Mouse (Mus musculus) neural tube, embryonic 11.5 days (tissue): ENCODE data around the gene Hist1h3d. TPM values are rescaled to one million over a fixed set of nuclear protein-coding genes. Genes with fewer than 3 reads are reported as not detected.
"Not testable (repeated sequence)": the region's sequence is repeated elsewhere in the genome, so short reads cannot be mapped to it uniquely, and the experiment has no call there.

Experiments
- ATAC-seq: fragments of 200-750 bp; cut with Nextera tagmentation; 2 replicates; pipeline ENCODE4 v1.8.0; 2017; ENCODE audit warnings: moderate number of reproducible peaks, mild to moderate bottlenecking, moderate TSS enrichment, moderate library complexity; ENCODE audit not compliant: insufficient read depth, low FRiP score, low TSS enrichment
- DNase-seq: peaks from one replicate; pipeline ENCODE4 v3.0.0-alpha.2; 2015; ENCODE audit warnings: low spot score
- H3K27ac ChIP-seq: fragments of 300-500 bp; sonication (generic); 2 replicates; pipeline ENCODE4 v1.5.1; 2014; ENCODE audit warnings: low read depth, mild to moderate bottlenecking, low read length
- H3K27me3 ChIP-seq: fragments of 300-500 bp; sonication (generic); 2 replicates; pipeline ENCODE4 v1.6.1; 2014; ENCODE audit warnings: mild to moderate bottlenecking, low read length, mixed read lengths; ENCODE audit not compliant: control insufficient read depth, insufficient read depth
- H3K36me3 ChIP-seq: fragments of 300-500 bp; sonication (generic); 2 replicates; pipeline ENCODE4 v1.6.1; 2014; ENCODE audit warnings: mild to moderate bottlenecking, low read length, moderate library complexity, mixed read lengths; ENCODE audit not compliant: control insufficient read depth, insufficient read depth
- H3K4me1 ChIP-seq: fragments of 300-500 bp; sonication (generic); 2 replicates; pipeline ENCODE4 v1.6.1; 2014; ENCODE audit warnings: low read length, mixed read lengths; ENCODE audit not compliant: control insufficient read depth, insufficient read depth
- H3K4me2 ChIP-seq: fragments of 300-500 bp; sonication (generic); 2 replicates; pipeline ENCODE4 v1.6.1; 2014; ENCODE audit warnings: low read depth, mild to moderate bottlenecking, moderate library complexity
- H3K4me3 ChIP-seq: fragments of 300-500 bp; sonication (generic); 2 replicates; pipeline ENCODE4 v1.5.1; 2014; ENCODE audit warnings: low read depth, low read length
- H3K9ac ChIP-seq: fragments of 300-500 bp; sonication (generic); 2 replicates; pipeline ENCODE4 v1.6.1; 2014; ENCODE audit warnings: mild to moderate bottlenecking, low read length
- H3K9me3 ChIP-seq: fragments of 300-500 bp; sonication (generic); 2 replicates; pipeline ENCODE4 v1.6.1; 2016; ENCODE audit warnings: low read length; ENCODE audit not compliant: control insufficient read depth
- WGBS: fragments of 180-500 bp; shearing (Covaris S2); extraction: QIAGEN DNeasy Blood & Tissue Kit; methylation state at CpG from one replicate; pipeline ENCODE4 v1.1.7; 2014; 5-methylcytosine and 5-hydroxymethylcytosine counted together
- polyA plus RNA-seq: library from polyadenylated mRNA; unstranded; fragments of >200 nt; fragmentation: Nextera tagmentation; extraction: Ambion mirVana; gene quantifications from 2 replicates; pipeline ENCODE4 v1.2.1, GENCODE M21; 2014

Hist1h3d gene
- polyA plus RNA-seq, 1 experiment from 2014 or later, result 10.4 TPM

DNA sequence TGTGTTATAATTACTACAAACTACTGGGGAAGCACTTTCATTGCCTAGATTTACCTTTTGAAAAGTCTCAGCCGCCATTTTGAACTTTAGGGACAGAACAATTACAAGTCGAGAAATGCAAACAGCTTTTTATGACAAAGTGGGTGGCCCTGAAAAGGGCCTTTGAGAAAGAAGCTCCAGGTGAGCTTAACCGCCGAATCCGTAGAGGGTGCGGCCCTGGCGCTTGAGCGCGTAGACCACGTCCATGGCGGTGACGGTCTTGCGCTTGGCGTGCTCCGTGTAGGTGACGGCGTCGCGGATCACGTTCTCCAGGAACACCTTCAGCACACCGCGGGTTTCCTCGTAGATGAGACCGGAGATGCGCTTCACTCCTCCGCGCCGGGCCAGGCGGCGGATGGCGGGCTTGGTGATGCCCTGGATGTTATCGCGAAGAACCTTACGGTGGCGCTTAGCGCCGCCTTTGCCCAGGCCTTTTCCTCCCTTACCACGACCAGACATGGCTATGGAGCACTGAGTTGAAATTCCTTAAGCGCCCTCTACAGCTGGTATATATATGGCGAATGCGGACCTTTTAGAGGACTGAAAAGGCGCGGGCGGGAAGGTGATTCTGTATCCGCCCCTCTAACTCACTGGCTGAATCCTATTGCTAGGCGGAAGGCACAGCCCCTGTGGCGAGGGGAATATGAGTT is 24.3 kb upstream of the Hist1h3d start, which contains the start of gene Hist1h4f:
TSS of gene Hist1h4f (minus strand) at position 503 of the 689 bp plus-strand sequence.
- under 1% methylated on average over 47 of the region's 47 CpGs for WGBS
- peak within 1 kb of the TSS; percentile 63 for H3K9ac ChIP-seq
- ATAC-seq (peak; percentile 77), DNase-seq (peak; percentile 91)
- H3K36me3 ChIP-seq, H3K4me1 ChIP-seq, H3K27me3 ChIP-seq, H3K9me3 ChIP-seq: not testable (repeated sequence)
- peak within 1 kb of the TSS; percentile 57 for H3K4me2 ChIP-seq
- H3K4me3 ChIP-seq, result peak within 1 kb of the TSS; percentile 40
- peak within 1 kb of the TSS; percentile 85 for H3K27ac ChIP-seq

DNA sequence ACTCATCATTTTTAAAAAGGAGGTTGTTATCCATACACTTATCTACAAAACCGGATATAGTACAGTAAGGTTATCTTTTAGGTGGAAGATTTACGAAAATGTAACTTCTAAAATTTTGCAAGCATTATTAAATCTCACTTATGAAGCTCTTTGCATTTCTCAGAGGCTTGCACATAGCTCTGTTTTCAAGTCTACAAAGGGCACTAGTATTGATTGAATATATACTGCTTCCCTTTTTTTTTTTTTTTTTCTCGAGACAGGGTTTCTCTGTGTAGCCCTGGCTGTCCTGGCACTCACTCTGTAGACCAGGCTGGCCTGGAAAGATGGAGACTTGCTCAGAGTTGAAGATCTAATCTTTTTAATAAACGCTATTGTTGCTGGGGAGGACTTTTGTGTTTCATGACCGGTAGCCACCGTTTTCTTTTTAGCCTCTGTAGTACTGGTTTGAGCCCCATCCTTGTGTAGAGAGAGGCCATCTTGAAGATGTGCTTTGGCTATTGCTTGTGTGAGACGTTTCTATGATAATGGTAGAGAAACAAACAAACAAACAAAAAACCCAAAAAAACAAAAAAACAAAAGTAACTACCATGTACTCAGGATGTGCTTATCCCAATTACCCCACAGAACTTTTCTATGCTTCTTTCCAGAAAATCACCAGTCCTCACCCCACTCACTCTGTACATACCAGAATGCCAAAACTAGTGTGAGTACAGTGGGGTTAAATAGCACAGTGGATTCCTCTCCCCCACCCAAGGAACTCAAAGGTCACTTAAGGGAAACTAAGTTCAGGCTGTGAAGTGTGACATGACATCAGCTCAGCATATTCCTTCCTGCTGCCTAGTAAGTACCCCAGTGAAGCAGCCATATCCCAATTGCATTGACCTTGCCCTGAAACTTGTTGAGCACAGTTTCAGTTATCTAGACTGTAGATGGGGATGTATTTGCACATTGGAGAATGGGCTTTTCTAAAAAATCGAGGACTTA is 23.3 kb upstream of the Hist1h3d start:
- Histone ChIP-seq H3K27me3 (no peaks in the 10 kb centered on the region), H3K9me3 (no peaks in the 10 kb centered on the region), H3K27ac (peak overlapping the region; percentile 85), H3K4me3 (peak overlapping the region; percentile 40), H3K9ac (peak overlapping the region; percentile 63), H3K4me2 (peak overlapping the region; percentile 57), H3K4me1 (peaks cover 3% of the 10 kb centered on the region; the same call in 1 of the 2 replicates), H3K36me3 (no peaks in the 10 kb centered on the region)
- WGBS, result 56% methylated on average over 8 of the region's 8 CpGs
- ATAC-seq, result no peak
- DNase-seq, result no peak

DNA sequence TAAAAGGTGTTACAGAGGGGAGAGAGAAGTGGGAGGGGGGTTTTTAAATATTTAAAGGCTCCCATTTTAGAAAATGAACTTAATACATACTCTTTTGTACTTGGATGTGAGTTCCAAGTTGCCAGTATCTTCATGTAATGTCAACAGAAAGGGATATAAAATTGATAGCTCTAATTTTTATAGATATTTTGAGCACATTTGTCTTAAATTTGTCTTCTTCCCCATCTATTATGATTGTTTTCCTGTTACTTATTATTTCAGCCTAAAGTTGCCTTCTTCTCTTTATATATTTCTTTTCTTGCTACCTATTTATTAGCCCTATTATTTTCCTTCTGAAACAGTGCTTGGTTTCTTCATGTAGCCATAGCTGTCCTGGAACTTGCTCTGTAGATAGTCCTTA is 22.6 kb upstream of the Hist1h3d start, which contains the start of gene Hist1h1d:
TSS of gene Hist1h1d (plus strand) at position 301 of the 400 bp plus-strand sequence.
- Histone ChIP-seq H3K9me3 (no peaks in the 10 kb centered on the region), H3K4me1 (peaks cover 3% of the 10 kb centered on the region; the same call in 1 of the 2 replicates), H3K4me2 (peak within 1 kb of the TSS; percentile 57; the same call in 1 of the 2 replicates), H3K36me3 (no peaks in the 10 kb centered on the region), H3K4me3 (no peak within 1 kb of the TSS), H3K27me3 (no peaks in the 10 kb centered on the region), H3K27ac (peak within 1 kb of the TSS; percentile 85), H3K9ac (no peak within 1 kb of the TSS; the same call in none of the 2 replicates)
- ATAC-seq (no peak), DNase-seq (no peak)

DNA sequence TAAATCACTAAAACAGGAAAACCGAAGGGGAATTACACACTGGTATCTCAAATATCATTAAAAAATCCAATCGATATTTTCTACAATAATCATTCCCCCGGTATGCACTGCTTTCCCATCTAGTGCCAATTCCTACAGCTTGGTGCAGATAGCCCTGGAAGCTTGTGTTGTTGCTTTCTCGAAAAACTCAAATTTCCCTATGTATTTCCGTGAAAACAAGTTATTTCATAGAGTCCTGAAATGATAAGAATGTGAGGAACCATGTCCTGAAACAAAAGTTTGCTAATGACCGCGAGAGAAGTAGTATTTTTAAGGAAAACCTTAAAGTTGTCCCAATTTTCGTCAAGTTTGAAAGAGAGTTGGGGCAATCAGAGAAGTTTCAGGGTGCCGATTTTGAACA is 21.2 kb upstream of the Hist1h3d start:
- Histone ChIP-seq H3K27me3 (no peaks in the 10 kb centered on the region), H3K9ac (peak overlapping the region; percentile 75), H3K4me3 (peak overlapping the region; percentile 60), H3K36me3 (no peaks in the 10 kb centered on the region), H3K4me1 (peaks cover 3% of the 10 kb centered on the region; the same call in 1 of the 2 replicates), H3K9me3 (no peaks in the 10 kb centered on the region), H3K27ac (peak overlapping the region; percentile 98), H3K4me2 (peak overlapping the region; percentile 95)
- DNase-seq (peak; percentile 10), ATAC-seq (no peak)
- WGBS, result 25% methylated on average over 9 of the region's 9 CpGs

DNA sequence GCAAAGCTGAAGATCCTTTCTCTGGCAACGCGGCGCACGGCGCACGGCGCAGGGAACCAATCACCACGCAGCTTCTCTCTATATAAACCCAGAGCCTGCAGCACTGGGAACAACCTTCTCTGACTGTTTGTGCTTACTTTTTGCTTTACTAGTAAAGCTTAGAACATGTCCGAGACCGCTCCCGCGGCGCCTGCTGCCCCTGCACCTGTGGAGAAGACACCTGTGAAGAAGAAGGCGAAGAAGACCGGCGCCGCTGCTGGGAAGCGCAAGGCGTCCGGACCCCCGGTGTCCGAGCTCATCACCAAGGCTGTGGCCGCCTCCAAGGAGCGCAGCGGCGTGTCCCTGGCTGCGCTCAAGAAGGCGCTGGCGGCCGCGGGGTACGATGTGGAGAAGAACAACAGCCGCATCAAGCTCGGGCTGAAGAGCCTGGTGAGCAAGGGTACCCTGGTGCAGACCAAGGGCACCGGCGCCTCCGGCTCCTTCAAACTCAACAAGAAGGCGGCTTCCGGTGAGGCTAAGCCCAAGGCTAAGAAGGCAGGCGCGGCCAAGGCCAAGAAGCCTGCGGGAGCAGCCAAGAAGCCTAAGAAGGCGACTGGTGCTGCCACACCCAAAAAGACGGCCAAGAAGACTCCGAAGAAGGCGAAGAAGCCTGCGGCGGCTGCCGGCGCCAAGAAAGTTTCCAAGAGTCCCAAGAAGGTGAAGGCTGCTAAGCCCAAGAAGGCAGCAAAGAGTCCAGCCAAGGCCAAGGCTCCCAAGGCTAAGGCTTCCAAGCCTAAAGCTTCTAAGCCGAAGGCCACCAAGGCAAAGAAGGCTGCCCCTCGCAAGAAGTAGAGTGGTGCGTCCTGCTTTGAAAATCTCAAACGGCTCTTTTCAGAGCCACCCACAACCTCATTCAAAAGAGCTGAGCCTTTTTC is 20.4 kb upstream of the Hist1h3d start:
- peak; percentile 87 for DNase-seq
- ATAC-seq, result peak; percentile 84
- H3K4me3 ChIP-seq, result peak overlapping the region; percentile 60
- peak overlapping the region; percentile 95 for H3K4me2 ChIP-seq
- peaks cover 3% of the 10 kb centered on the region; the same call in 1 of the 2 replicates for H3K4me1 ChIP-seq
- H3K36me3 ChIP-seq, result no peaks in the 10 kb centered on the region
- H3K9me3 ChIP-seq, result no peaks in the 10 kb centered on the region
- H3K27ac ChIP-seq, result peak overlapping the region; percentile 98
- under 1% methylated on average over 46 of the region's 54 CpGs for WGBS
- no peaks in the 10 kb centered on the region for H3K27me3 ChIP-seq
- peak overlapping the region; percentile 75 for H3K9ac ChIP-seq

DNA sequence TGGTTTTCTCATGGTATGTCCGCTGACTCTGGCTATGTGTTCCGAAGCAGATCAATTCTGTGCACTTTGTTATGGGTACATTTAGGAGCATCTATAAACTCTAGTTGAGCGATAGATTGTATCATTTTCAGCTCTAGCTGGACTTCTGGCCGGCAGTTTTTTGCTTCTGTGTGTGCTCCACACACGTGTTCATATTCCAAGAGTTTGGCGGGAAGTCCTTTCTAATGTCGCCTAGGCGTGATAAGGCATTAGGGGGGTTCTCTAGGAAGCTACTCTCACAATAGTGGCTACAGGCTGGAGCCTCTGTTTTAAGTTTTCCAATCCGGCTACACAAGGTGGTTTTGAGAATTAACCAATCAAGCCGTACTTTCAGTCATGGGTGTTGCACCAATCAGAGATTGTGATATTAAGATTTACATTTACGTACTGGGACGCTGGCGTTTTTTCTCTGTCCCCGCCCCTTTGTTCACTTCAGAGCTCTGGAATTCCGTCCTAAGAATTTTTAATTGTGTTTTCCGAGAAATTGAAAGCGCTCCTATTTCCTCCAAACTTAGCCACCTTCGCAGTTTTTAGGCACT is 19.6 kb upstream of the Hist1h3d start:
- no peaks in the 10 kb centered on the region for H3K27me3 ChIP-seq
- ATAC-seq (peak; percentile 70), DNase-seq (peak; percentile 77)
- under 1% methylated on average over 18 of the region's 18 CpGs for WGBS
- H3K4me3 ChIP-seq, result peak overlapping the region; percentile 60
- H3K4me1 ChIP-seq, result no peaks in the 10 kb centered on the region; the same call in 1 of the 2 replicates
- H3K9me3 ChIP-seq, result no peaks in the 10 kb centered on the region
- H3K36me3 ChIP-seq, result no peaks in the 10 kb centered on the region
- peak overlapping the region; percentile 75 for H3K9ac ChIP-seq
- H3K4me2 ChIP-seq, result peak overlapping the region; percentile 95
- H3K27ac ChIP-seq, result peak overlapping the region; percentile 98

DNA sequence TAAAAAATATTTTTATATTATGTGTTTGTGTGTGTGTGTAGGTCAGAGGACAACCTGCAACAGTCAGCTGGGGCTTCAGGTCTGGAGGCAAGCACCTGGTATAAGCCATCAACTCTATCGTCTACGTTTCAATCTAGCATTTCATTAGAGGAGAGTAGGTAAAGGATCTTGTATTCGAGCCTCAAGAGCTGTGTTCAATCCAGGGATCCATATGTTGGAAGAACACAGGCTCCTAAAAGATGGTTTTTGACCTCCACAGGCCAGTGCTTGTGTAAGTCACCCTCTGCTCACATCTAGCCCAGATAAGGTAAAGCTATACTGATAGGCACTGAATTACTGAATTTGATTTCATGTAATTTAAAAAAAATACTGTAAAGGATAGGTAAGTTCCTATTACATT is 18.7 kb upstream of the Hist1h3d start:
- H3K27me3 ChIP-seq, result no peaks in the 10 kb centered on the region
- H3K4me1 ChIP-seq, result no peaks in the 10 kb centered on the region; the same call in 1 of the 2 replicates
- H3K4me2 ChIP-seq, result peak overlapping the region; percentile 14; the same call in 1 of the 2 replicates
- DNase-seq (no peak), ATAC-seq (no peak)
- 86% methylated on average over 3 of the region's 3 CpGs for WGBS
- H3K36me3 ChIP-seq, result no peaks in the 10 kb centered on the region
- peak overlapping the region; percentile 60; the same call in 1 of the 2 replicates for H3K4me3 ChIP-seq
- H3K27ac ChIP-seq, result no peak overlapping the region
- H3K9me3 ChIP-seq, result no peaks in the 10 kb centered on the region
- no peak overlapping the region for H3K9ac ChIP-seq
